Mouse (Mus musculus) heart, embryonic 16.5 days (tissue): ENCODE measurements around the gene Pcyt2. TPM values are rescaled to one million over a fixed set of nuclear protein-coding genes. Genes with fewer than 3 reads are reported as not detected.

Source experiments
- ATAC-seq: fragments of 200-750 bp; cut with Nextera tagmentation; replicated peaks from 2 replicates; pipeline ENCODE4 v1.8.0; 2017; ENCODE audit warnings: moderate number of reproducible peaks; ENCODE audit not compliant: insufficient read depth, low FRiP score; ENCODE audit errors: extremely low read depth
- H3K27ac ChIP-seq: fragments of 300-500 bp; sonication (generic); 2 replicates; pipeline ENCODE4 v1.5.1; 2014; ENCODE audit warnings: mild to moderate bottlenecking, low read length, control low read depth, moderate library complexity
- H3K27me3 ChIP-seq: fragments of 300-500 bp; sonication (generic); 2 replicates; pipeline ENCODE4 v1.6.1; 2014; ENCODE audit warnings: low read length, mixed read lengths; ENCODE audit not compliant: control insufficient read depth, insufficient read depth
- H3K36me3 ChIP-seq: fragments of 300-500 bp; sonication (generic); 2 replicates; pipeline ENCODE4 v1.6.1; 2014; ENCODE audit not compliant: control insufficient read depth, insufficient read depth
- H3K4me1 ChIP-seq: fragments of 300-500 bp; sonication (generic); 2 replicates; pipeline ENCODE4 v1.6.1; 2014; ENCODE audit warnings: low read length, mixed read lengths; ENCODE audit not compliant: control insufficient read depth, insufficient read depth
- H3K4me2 ChIP-seq: fragments of 300-500 bp; sonication (generic); 2 replicates; pipeline ENCODE4 v1.6.1; 2014; ENCODE audit warnings: low read depth, mild to moderate bottlenecking, control low read depth, low read length
- H3K4me3 ChIP-seq: fragments of 300-500 bp; sonication (generic); 2 replicates; pipeline ENCODE4 v1.5.1; 2014; ENCODE audit warnings: mild to moderate bottlenecking, control low read depth, low read length
- H3K9ac ChIP-seq: fragments of 300-500 bp; sonication (generic); 2 replicates; pipeline ENCODE4 v1.6.1; 2014; ENCODE audit warnings: low read length, control low read depth
- H3K9me3 ChIP-seq: fragments of 300-500 bp; sonication (generic); replicated peaks from 2 replicates; pipeline ENCODE4 v1.6.1; 2016; ENCODE audit warnings: low read length; ENCODE audit not compliant: control insufficient read depth
- WGBS: fragments of 180-500 bp; shearing (Covaris S2); extraction: QIAGEN DNeasy Blood & Tissue Kit; methylation state at CpG from one replicate; pipeline ENCODE4 v1.1.7; 2014; 5-methylcytosine and 5-hydroxymethylcytosine counted together
- polyA plus RNA-seq: library from polyadenylated mRNA; unstranded; fragments of >200 nt; fragmentation: Nextera tagmentation; extraction: Ambion mirVana; gene quantifications from 2 replicates; pipeline ENCODE4 v1.2.1, GENCODE M21; 2015

Gene Pcyt2
- polyA plus RNA-seq, 1 experiment from 2014 or later, result 109 TPM

DNA sequence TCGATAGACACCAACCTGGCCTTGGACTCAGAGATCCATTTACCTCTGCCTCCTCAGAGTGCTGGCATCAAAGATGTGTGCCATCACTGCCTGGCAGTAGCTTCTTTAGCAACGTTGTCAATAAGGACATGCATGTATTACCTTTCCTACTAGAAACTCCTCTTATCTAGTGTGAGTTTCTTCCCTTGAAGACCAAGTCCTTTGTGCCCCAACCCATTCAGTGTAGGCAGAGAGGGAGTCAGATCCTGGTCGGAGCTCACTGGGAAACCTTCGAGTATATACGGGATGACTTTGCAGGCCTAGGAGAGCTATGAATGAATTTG lies 43.5 kb downstream of the Pcyt2 start:
- H3K9me3 ChIP-seq, result no peaks in the 10 kb centered on the region
- H3K27me3 ChIP-seq, result no peaks in the 10 kb centered on the region
- peak overlapping the region; percentile 95 for H3K9ac ChIP-seq
- H3K4me2 ChIP-seq, result peak overlapping the region; percentile 68
- H3K36me3 ChIP-seq, result peaks cover 38% of the 10 kb centered on the region
- peaks cover 21% of the 10 kb centered on the region for H3K4me1 ChIP-seq
- ATAC-seq, result no peak
- peak overlapping the region; percentile 97 for H3K4me3 ChIP-seq
- peak overlapping the region; percentile 68 for H3K27ac ChIP-seq
- WGBS, result 25% methylated on average over 5 of the region's 5 CpGs

- WGBS, result under 1% methylated on average over 23 of the region's 23 CpGs
- Histone ChIP-seq H3K9ac (peak overlapping the region; percentile 95), H3K36me3 (peaks cover 33% of the 10 kb centered on the region), H3K27me3 (no peaks in the 10 kb centered on the region), H3K4me3 (peak overlapping the region; percentile 97), H3K4me1 (peaks cover 19% of the 10 kb centered on the region), H3K4me2 (peak overlapping the region; percentile 68), H3K9me3 (no peaks in the 10 kb centered on the region), H3K27ac (peak overlapping the region; percentile 99)
- 0 out of 2 replicates have a peak, but pooled peaks have one; percentile 0 for ATAC-seq
These were observed 44.0 kb downstream of the Pcyt2 start for GRCm38 (mm10) chr11:120573585-120574277.

DNA sequence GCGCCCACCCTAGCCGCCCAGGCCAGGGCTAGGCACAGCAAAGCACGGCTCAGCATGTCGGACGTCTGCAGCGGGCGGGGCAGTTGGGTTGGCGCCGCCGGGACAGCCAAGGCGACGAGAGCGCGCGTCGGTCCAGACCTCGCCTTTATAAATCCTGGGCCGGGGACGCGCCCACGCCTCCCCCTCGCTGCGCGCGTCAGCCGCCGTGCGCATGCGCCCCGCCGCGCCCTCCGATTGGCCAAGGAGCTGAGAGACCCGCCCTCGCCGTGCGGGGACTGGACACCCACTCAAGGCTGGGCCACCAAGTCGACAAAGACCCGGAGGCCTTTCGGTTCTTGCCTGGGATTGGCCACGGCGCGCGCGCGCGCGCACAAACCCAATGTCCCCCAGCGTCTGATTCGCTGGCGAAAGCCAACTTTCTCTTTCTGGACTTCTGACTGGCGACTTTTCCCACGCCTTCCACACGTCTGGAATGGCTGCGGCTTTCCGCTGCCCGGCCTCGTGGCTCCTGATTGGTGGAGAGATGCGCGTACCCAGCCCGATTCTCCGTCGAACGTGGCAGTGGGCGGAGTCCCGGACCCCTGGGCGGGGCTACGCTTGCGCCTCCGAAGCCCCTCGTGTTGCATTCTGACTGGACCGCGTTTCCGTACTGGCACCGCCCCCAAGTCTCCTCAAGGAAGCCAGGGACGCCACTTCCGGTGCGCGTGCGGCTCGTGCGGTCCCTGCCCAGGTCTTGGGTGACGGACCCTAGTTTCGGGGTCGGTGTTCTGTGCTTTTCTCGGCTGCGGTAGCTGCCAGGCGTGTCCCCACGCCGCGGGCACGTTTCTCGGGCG lies 44.8 kb downstream of the Pcyt2 start, which contains the start of gene P4hb:
Gene P4hb (minus strand): TSS at position 502 of the 833 bp plus-strand sequence.
- Histone ChIP-seq H3K27ac (peak within 1 kb of the TSS; percentile 99), H3K4me2 (peak within 1 kb of the TSS; percentile 90), H3K27me3 (no peaks in the 10 kb centered on the region), H3K9me3 (no peaks in the 10 kb centered on the region), H3K4me1 (peaks cover 19% of the 10 kb centered on the region), H3K36me3 (peaks cover 33% of the 10 kb centered on the region), H3K9ac (peak within 1 kb of the TSS; percentile 97), H3K4me3 (peak within 1 kb of the TSS; percentile 97)
- ATAC-seq, result peak; percentile 96
- WGBS, result under 1% methylated on average over 94 of the region's 94 CpGs

DNA sequence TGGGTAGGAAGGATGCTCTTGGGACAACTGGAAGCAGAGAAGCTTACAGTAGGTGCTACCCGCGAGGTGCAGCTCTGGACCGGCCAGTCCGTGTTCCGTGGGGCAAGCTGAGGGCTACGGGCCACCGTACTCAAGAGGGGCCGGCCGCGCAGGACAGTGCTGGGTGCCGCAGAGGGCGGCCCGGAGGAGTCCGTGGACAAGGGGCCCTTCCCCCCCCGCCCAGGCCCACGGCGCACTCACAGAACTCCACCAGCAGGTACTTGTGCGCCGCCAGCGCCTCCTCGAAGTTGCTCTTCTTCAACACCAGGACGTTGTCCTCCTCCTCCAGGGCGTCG lies 45.4 kb downstream of the Pcyt2 start:
- Histone ChIP-seq H3K27me3 (no peaks in the 10 kb centered on the region), H3K9me3 (no peaks in the 10 kb centered on the region), H3K4me1 (peaks cover 19% of the 10 kb centered on the region), H3K4me2 (peak overlapping the region; percentile 90), H3K9ac (peak overlapping the region; percentile 97), H3K4me3 (peak overlapping the region; percentile 97), H3K36me3 (peaks cover 33% of the 10 kb centered on the region), H3K27ac (peak overlapping the region; percentile 92)
- ATAC-seq, result peak; percentile 8
- WGBS, result 0% methylated on average over 24 of the region's 24 CpGs

DNA sequence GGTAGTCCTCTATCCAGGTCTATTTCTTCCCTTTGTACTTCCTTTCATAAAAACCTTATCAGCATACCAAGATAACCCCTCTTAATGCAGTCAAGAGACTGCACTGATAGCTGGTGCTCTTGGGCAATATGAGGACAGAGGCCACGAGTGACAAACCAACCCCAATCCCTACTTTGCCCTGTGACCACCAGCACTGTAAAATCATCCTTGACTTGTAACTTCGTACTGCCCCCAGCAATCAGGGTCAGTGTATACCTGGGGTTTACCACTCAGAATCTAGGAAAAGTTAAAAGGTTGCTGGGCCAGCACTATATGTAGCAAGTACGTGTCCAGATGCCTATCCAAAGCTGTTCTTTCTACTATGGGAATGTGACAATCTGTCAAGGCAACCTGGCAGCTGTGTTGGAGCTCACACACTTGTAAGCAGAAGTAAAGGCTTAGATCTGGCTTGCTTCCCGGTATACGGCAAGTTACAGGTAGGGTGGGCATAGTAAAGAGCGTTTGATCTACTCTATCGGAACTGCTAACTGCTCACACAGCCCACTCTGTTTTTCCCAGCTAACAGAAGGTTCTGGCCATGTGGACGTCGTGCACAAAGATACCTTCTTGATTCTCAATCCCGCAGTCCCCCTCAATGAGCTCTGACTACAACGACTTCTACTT lies 45.9 kb downstream of the Pcyt2 start:
- Histone ChIP-seq H3K27ac (peak overlapping the region; percentile 92), H3K4me1 (peaks cover 19% of the 10 kb centered on the region), H3K36me3 (peaks cover 38% of the 10 kb centered on the region), H3K27me3 (no peaks in the 10 kb centered on the region), H3K4me3 (peak overlapping the region; percentile 97), H3K4me2 (peak overlapping the region; percentile 90), H3K9ac (peak overlapping the region; percentile 97), H3K9me3 (no peaks in the 10 kb centered on the region)
- no peak for ATAC-seq
- 4% methylated on average over 11 of the region's 11 CpGs for WGBS

GRCm38 (mm10) chr11:120571122-120571521 lies 46.6 kb downstream of the Pcyt2 start:
- ATAC-seq, result no peak
- H3K9ac ChIP-seq, result peak overlapping the region; percentile 97
- H3K4me1 ChIP-seq, result peaks cover 19% of the 10 kb centered on the region
- 38% methylated on average over 3 of the region's 3 CpGs for WGBS
- H3K27ac ChIP-seq, result no peak overlapping the region
- H3K4me3 ChIP-seq, result peak overlapping the region; percentile 97
- no peaks in the 10 kb centered on the region for H3K27me3 ChIP-seq
- H3K9me3 ChIP-seq, result no peaks in the 10 kb centered on the region
- peak overlapping the region; percentile 90 for H3K4me2 ChIP-seq
- H3K36me3 ChIP-seq, result peaks cover 46% of the 10 kb centered on the region

DNA sequence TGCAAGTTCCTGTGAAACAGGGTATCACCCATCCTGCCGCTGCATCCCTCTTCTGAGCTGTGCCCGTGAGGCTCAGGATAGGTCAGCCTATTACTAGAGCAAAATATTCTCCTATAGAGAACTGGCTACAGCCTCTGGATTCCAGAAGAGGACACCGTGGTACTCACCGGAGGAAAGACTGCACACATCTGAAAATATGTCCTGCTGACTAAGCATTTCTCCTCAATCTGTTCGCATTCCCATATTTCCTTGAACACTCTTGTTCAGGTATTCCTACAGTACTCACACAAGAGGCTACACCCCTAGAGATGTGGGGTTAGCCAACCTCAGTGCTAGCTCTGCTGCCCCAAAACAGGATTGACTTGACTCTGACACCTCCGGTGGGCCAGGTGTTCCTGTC lies 49.4 kb downstream of the Pcyt2 start:
- Histone ChIP-seq H3K36me3 (peaks cover 69% of the 10 kb centered on the region), H3K4me3 (no peak overlapping the region), H3K9me3 (no peaks in the 10 kb centered on the region), H3K9ac (no peak overlapping the region), H3K27ac (no peak overlapping the region), H3K4me2 (no peak overlapping the region), H3K27me3 (no peaks in the 10 kb centered on the region), H3K4me1 (peaks cover 10% of the 10 kb centered on the region)
- WGBS, result 89% methylated on average over 6 of the region's 6 CpGs
- ATAC-seq, result no peak

DNA sequence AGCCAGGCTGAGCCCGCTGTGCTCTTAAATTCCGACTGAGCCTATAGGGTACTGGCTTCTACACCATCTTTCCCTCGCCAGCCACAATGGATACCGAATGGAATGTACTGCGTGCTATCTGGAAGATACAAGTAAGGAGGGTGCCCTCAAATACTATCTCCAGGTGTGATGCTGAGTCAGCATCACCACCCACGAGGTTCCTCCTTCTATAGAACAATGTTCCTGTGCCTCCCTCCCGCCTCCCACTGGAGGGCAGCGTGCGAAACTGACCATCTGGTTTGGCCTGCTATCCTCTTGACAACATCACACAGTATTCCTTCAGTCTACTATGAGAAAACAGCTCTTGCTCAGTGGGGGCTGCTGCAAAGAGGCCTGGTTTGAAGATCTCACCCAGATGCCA lies 52.6 kb downstream of the Pcyt2 start:
- Histone ChIP-seq H3K4me1 (no peaks in the 10 kb centered on the region), H3K4me2 (no peak overlapping the region), H3K9ac (no peak overlapping the region), H3K36me3 (peaks cover 87% of the 10 kb centered on the region), H3K27ac (no peak overlapping the region), H3K9me3 (no peaks in the 10 kb centered on the region), H3K27me3 (no peaks in the 10 kb centered on the region), H3K4me3 (no peak overlapping the region)
- 86% methylated on average over 9 of the region's 9 CpGs for WGBS
- ATAC-seq, result no peak

GRCm38 (mm10) chr11:120562949-120563348 lies 54.8 kb downstream of the Pcyt2 start:
- Histone ChIP-seq H3K9me3 (no peaks in the 10 kb centered on the region), H3K36me3 (peaks cover 84% of the 10 kb centered on the region), H3K9ac (no peak overlapping the region), H3K27me3 (no peaks in the 10 kb centered on the region), H3K27ac (no peak overlapping the region), H3K4me3 (no peak overlapping the region), H3K4me1 (no peaks in the 10 kb centered on the region), H3K4me2 (no peak overlapping the region)
- ATAC-seq, result no peak
- 93% methylated on average over 13 of the region's 13 CpGs for WGBS
